Mouse (Mus musculus) midbrain, postnatal 0 days (tissue): ENCODE measurements at regions not wholly inside any gene's neighbourhood (a gene's known extent, or its start where the extent isn't known, plus 50 kb on each side); places are given as distances from the start of the nearest gene placed in this dataset.

Source experiments
- ATAC-seq: fragments of 200-750 bp; cut with Nextera tagmentation; 2 replicates; pipeline ENCODE4 v1.8.0; 2017; ENCODE audit warnings: moderate number of reproducible peaks, mild to moderate bottlenecking, moderate TSS enrichment, moderate library complexity; ENCODE audit not compliant: low FRiP score
- DNase-seq: peaks from one replicate; pipeline ENCODE4 v3.0.0-alpha.2; 2015; ENCODE audit warnings: low spot score
- H3K27ac ChIP-seq: fragments of 300-500 bp; sonication (generic); 2 replicates; pipeline ENCODE4 v1.5.1; 2014; ENCODE audit warnings: low read depth, mild to moderate bottlenecking, low read length, mixed read lengths
- H3K27me3 ChIP-seq: fragments of 300-500 bp; sonication (generic); 2 replicates; pipeline ENCODE4 v1.6.1; 2014; ENCODE audit warnings: low read length, control low read depth, mixed read lengths; ENCODE audit not compliant: insufficient read depth
- H3K36me3 ChIP-seq: fragments of 300-500 bp; sonication (generic); 2 replicates; pipeline ENCODE4 v1.6.1; 2014; ENCODE audit warnings: low read length, control low read depth, mixed read lengths; ENCODE audit not compliant: insufficient read depth
- H3K4me1 ChIP-seq: fragments of 300-500 bp; sonication (generic); 2 replicates; pipeline ENCODE4 v1.6.1; 2014; ENCODE audit warnings: mild to moderate bottlenecking, control low read depth, antibody characterized with exemption, low read length, mixed read lengths; ENCODE audit not compliant: insufficient read depth
- H3K4me2 ChIP-seq: fragments of 300-500 bp; sonication (generic); 2 replicates; pipeline ENCODE4 v1.6.1; 2014; ENCODE audit warnings: low read depth, mild to moderate bottlenecking, low read length, mixed read lengths; ENCODE audit not compliant: poor library complexity, severe bottlenecking
- H3K4me3 ChIP-seq: fragments of 300-500 bp; sonication (generic); 2 replicates; pipeline ENCODE4 v1.5.1; 2014; ENCODE audit warnings: low read depth, mild to moderate bottlenecking, low read length, moderate library complexity
- H3K9ac ChIP-seq: fragments of 300-500 bp; sonication (generic); replicated peaks from 2 replicates; pipeline ENCODE4 v1.6.1; 2014; ENCODE audit warnings: mild to moderate bottlenecking, low read length, moderate library complexity, mixed read lengths; ENCODE audit not compliant: poor library complexity, severe bottlenecking
- H3K9me3 ChIP-seq: fragments of 300-500 bp; sonication (generic); 2 replicates; pipeline ENCODE4 v1.6.1; 2016; ENCODE audit warnings: low read length, control low read depth
- CTCF ChIP-seq: IDR thresholded peaks from 2 replicates; pipeline ENCODE4 v1.5.1; 2016; ENCODE audit warnings: antibody characterized with exemption, mild to moderate bottlenecking
- WGBS: fragments of 180-500 bp; shearing (Covaris S2); extraction: QIAGEN DNeasy Blood & Tissue Kit; methylation state at CpG from one replicate; pipeline ENCODE4 v1.1.7; 2014; 5-methylcytosine and 5-hydroxymethylcytosine counted together

- 85% methylated on average over 9 of the region's 9 CpGs for WGBS
- DNase-seq = no peak
- no peaks in the 10 kb centered on the region for H3K36me3 ChIP-seq
- no peaks in the 10 kb centered on the region for H3K4me1 ChIP-seq
- no peak overlapping the region for H3K27ac ChIP-seq
- no peak overlapping the region for H3K4me2 ChIP-seq
- H3K4me3 ChIP-seq = no peak overlapping the region
- H3K27me3 ChIP-seq = no peaks in the 10 kb centered on the region
- ATAC-seq = no peak
- no peak for TF ChIP-seq CTCF
- no peak overlapping the region for H3K9ac ChIP-seq
- no peaks in the 10 kb centered on the region for H3K9me3 ChIP-seq
These were observed 113.3 kb upstream of the D7Ertd443e start for GRCm38 (mm10) chr7:134498716-134499115.

- no peak for ATAC-seq
- no peak overlapping the region for H3K4me2 ChIP-seq
- no peaks in the 10 kb centered on the region for H3K27me3 ChIP-seq
- no peaks in the 10 kb centered on the region for H3K36me3 ChIP-seq
- no peak for TF ChIP-seq CTCF
- H3K4me1 ChIP-seq = no peaks in the 10 kb centered on the region
- 41% methylated on average over 4 of the region's 4 CpGs for WGBS
- H3K27ac ChIP-seq = no peak overlapping the region
- H3K9me3 ChIP-seq = no peaks in the 10 kb centered on the region
- no peak overlapping the region for H3K9ac ChIP-seq
- H3K4me3 ChIP-seq = no peak overlapping the region
- DNase-seq = no peak
These were observed 114.0 kb upstream of the D7Ertd443e start for GRCm38 (mm10) chr7:134499429-134499828.

- Histone ChIP-seq H3K4me3 (no peak overlapping the region), H3K4me1 (no peaks in the 10 kb centered on the region), H3K9ac (no peak overlapping the region), H3K9me3 (no peaks in the 10 kb centered on the region), H3K4me2 (no peak overlapping the region), H3K27ac (no peak overlapping the region), H3K36me3 (no peaks in the 10 kb centered on the region), H3K27me3 (no peaks in the 10 kb centered on the region)
- TF ChIP-seq CTCF = no peak
- no peak for ATAC-seq
- no peak for DNase-seq
- 62% methylated on average over 3 of the region's 4 CpGs for WGBS
These were observed 114.7 kb upstream of the D7Ertd443e start for GRCm38 (mm10) chr7:134500210-134500609.

- Histone ChIP-seq H3K4me3 (no peak overlapping the region), H3K4me2 (no peak overlapping the region), H3K9me3 (no peaks in the 10 kb centered on the region), H3K36me3 (no peaks in the 10 kb centered on the region), H3K27ac (no peak overlapping the region), H3K9ac (no peak overlapping the region), H3K27me3 (no peaks in the 10 kb centered on the region), H3K4me1 (no peaks in the 10 kb centered on the region)
- no peak for DNase-seq
- WGBS = 4% methylated on average over 1 of the region's 1 CpGs
- no peak for TF ChIP-seq CTCF
- ATAC-seq = no peak
These were observed 115.6 kb upstream of the D7Ertd443e start for GRCm38 (mm10) chr7:134501079-134501478.

- Histone ChIP-seq H3K4me3 (no peak overlapping the region), H3K27me3 (no peaks in the 10 kb centered on the region), H3K9me3 (no peaks in the 10 kb centered on the region), H3K4me1 (no peaks in the 10 kb centered on the region), H3K36me3 (no peaks in the 10 kb centered on the region), H3K9ac (no peak overlapping the region), H3K4me2 (no peak overlapping the region), H3K27ac (no peak overlapping the region)
- no peak for TF ChIP-seq CTCF
- DNase-seq (no peak), ATAC-seq (no peak)
- 88% methylated on average over 6 of the region's 6 CpGs for WGBS
These were observed 125.0 kb upstream of the D7Ertd443e start for GRCm38 (mm10) chr7:134510333-134510928.

GRCm38 (mm10) chr7:134519372-134519975, 134.0 kb upstream of the D7Ertd443e start:
- no peaks in the 10 kb centered on the region for H3K27me3 ChIP-seq
- 86% methylated on average over 9 of the region's 9 CpGs for WGBS
- no peak overlapping the region for H3K9ac ChIP-seq
- TF ChIP-seq CTCF = peak; percentile 45
- no peak overlapping the region for H3K27ac ChIP-seq
- ATAC-seq (no peak), DNase-seq (no peak)
- H3K4me1 ChIP-seq = no peaks in the 10 kb centered on the region
- H3K9me3 ChIP-seq = no peaks in the 10 kb centered on the region
- H3K36me3 ChIP-seq = no peaks in the 10 kb centered on the region
- H3K4me2 ChIP-seq = no peak overlapping the region
- no peak overlapping the region for H3K4me3 ChIP-seq
